Mouse (Mus musculus): Measurements from ENCODE around the gene Zfp106.

- TF ChIP-seq CTCF (IDR thresholded peaks at IDR 0.05; ENCODE audit: extremely low read depth, insufficient read depth, low read length) (peak; percentile 45), POLR2A (IDR thresholded peaks at IDR 0.05; ENCODE audit: extremely low read depth, insufficient read depth, low read length) (no peak)
Measured at GRCm38 (mm10) chr2:120606021-120606690, 42.5 kb upstream of the Zfp106 start.
